Mouse (Mus musculus): Measurements from ENCODE around the gene Arhgef25. TPM values are rescaled to one million over a fixed set of nuclear protein-coding genes. Genes with fewer than 3 reads are reported as not detected.
A peak's percentile ranks its signal among the peaks of the same experiment; 100 is the strongest.

Gene Arhgef25
- polyA plus RNA-seq (2014; fragmentation: Nextera tagmentation; extraction: Ambion mirVana) = 24.2 and 31.0 TPM in 2 replicates

DNA sequence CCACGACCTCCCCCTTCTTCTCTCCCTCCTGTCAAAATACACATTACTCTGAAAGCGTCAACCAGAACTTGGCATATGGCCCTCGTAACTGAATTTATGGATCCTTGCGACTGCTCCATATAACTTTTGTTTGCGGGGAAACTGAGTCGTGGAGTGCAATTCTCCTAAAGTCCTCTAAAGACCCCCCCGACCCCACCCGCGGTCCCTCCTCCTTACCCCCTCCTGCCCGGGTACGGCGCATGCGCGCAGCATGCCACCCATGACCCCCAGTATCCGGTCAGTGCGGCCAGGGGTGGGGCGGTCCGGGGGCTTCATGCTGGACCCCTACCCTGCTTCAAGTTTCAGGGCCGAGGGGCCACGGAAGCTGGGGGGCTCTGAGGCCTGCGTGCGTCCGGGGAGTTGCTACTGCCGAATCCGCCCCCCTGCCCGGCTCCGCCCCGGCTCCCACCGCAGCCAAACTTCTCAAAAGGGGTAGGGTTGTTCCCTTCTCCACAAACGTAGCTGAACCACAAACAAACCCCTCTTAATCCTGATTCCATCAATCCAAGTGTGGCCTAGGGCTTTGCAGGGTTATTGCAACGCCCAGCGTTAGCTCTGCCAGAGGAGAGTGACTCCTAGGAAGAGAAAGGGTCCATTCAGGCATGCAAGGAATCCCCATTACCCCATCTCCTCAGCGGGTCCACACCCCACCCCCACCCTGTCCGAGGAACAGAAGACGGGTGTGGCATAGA, at the start of gene Arhgef25:
Gene Arhgef25 (minus strand): TSS at position 433 of the 731 bp plus-strand sequence.
- Histone ChIP-seq H3K9ac (replicated peaks; ENCODE audit: low read depth, low read length) (peak within 1 kb of the TSS; percentile 69), H3K9me3 (ENCODE audit: control insufficient read depth, low read length) (no peaks in the 10 kb centered on the region), H3K36me3 (ENCODE audit: control insufficient read depth, insufficient read depth, low read length) (peaks cover 11% of the 10 kb centered on the region; the same call in 1 of the 2 replicates), H3K4me1 (ENCODE audit: control insufficient read depth, insufficient read depth, low read length) (peaks cover 30% of the 10 kb centered on the region), H3K4me2 (ENCODE audit: low read depth, low read length) (peak within 1 kb of the TSS; percentile 85), H3K27me3 (ENCODE audit: control insufficient read depth, insufficient read depth, low read length) (no peaks in the 10 kb centered on the region), H3K4me3 (ENCODE audit: low read depth, low read length) (peak within 1 kb of the TSS; percentile 45), H3K27ac (ENCODE audit: low read depth, low read length) (peak within 1 kb of the TSS; percentile 60)
- ATAC-seq (ENCODE audit: low read depth) = no peak
- WGBS = 3% methylated on average over 35 of the region's 35 CpGs

- H3K4me1 ChIP-seq (ENCODE audit: control insufficient read depth, insufficient read depth, low read length) = no peaks in the 10 kb centered on the region
- H3K4me2 ChIP-seq (ENCODE audit: low read depth, low read length) = no peak overlapping the region
- no peak overlapping the region for H3K27ac ChIP-seq (ENCODE audit: low read depth, low read length)
- no peaks in the 10 kb centered on the region for H3K27me3 ChIP-seq (ENCODE audit: control insufficient read depth, insufficient read depth, low read length)
- H3K9ac ChIP-seq (replicated peaks; ENCODE audit: low read depth, low read length) = no peak overlapping the region
- WGBS = 70% methylated on average over 18 of the region's 18 CpGs
- H3K9me3 ChIP-seq (ENCODE audit: control insufficient read depth, low read length) = no peaks in the 10 kb centered on the region
- peaks cover 68% of the 10 kb centered on the region for H3K36me3 ChIP-seq (ENCODE audit: control insufficient read depth, insufficient read depth, low read length)
- no peak for ATAC-seq (ENCODE audit: low read depth)
- H3K4me3 ChIP-seq (ENCODE audit: low read depth, low read length) = no peak overlapping the region
Measured at GRCm38 (mm10) chr10:127238241-127238824, 48.5 kb upstream of the Arhgef25 start.

DNA sequence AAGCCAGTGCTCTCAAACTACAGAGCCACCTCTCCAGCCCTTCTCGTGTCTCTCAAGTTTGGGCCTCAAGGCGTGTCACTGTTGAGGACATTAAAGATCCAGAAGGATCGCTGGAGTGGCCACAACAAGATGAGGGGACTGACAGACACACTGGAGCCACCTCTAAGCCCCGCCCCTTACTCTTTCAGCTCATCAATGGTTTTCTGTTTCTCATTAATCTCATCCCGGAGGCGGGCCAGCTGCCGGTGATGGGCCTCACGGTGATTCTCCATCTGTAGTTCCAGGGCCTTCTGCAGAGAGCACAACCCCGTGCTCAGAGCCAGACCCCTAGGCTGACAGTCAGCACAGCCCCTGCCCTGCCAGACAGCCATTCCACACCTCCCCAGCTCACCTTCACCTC, 46.7 kb upstream of the Arhgef25 start:
- Histone ChIP-seq H3K4me3 (ENCODE audit: low read depth, low read length) (no peak overlapping the region), H3K9ac (replicated peaks; ENCODE audit: low read depth, low read length) (no peak overlapping the region), H3K27ac (ENCODE audit: low read depth, low read length) (no peak overlapping the region), H3K36me3 (ENCODE audit: control insufficient read depth, insufficient read depth, low read length) (peaks cover 59% of the 10 kb centered on the region), H3K9me3 (ENCODE audit: control insufficient read depth, low read length) (no peaks in the 10 kb centered on the region), H3K4me2 (ENCODE audit: low read depth, low read length) (no peak overlapping the region), H3K27me3 (ENCODE audit: control insufficient read depth, insufficient read depth, low read length) (no peaks in the 10 kb centered on the region), H3K4me1 (ENCODE audit: control insufficient read depth, insufficient read depth, low read length) (no peaks in the 10 kb centered on the region)
- no peak for ATAC-seq (ENCODE audit: low read depth)
- 46% methylated on average over 9 of the region's 9 CpGs for WGBS

DNA sequence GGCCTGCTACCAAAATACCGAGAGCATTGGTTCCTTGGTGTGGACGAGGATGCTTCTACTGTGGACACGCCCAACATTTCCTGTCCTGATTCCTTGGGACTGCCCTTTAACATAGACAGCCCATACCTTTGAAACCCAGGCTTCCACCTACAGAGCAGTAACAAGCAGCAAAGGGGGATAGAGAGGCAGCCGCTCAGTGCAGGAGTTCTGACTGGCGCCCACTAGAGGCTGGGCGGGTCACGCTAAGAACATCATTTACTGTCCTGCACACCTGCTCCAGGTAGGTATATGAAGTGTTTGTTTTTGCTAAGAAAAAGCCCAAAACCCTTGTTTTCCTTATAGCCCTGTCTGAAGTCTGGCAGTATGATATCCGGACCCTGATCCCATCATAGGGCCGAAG, 43.3 kb upstream of the Arhgef25 start:
- Histone ChIP-seq H3K36me3 (ENCODE audit: control insufficient read depth, insufficient read depth, low read length) (peaks cover 56% of the 10 kb centered on the region), H3K9ac (replicated peaks; ENCODE audit: low read depth, low read length) (no peak overlapping the region), H3K27me3 (ENCODE audit: control insufficient read depth, insufficient read depth, low read length) (no peaks in the 10 kb centered on the region), H3K4me3 (ENCODE audit: low read depth, low read length) (no peak overlapping the region), H3K27ac (ENCODE audit: low read depth, low read length) (no peak overlapping the region), H3K4me1 (ENCODE audit: control insufficient read depth, insufficient read depth, low read length) (no peaks in the 10 kb centered on the region), H3K4me2 (ENCODE audit: low read depth, low read length) (no peak overlapping the region), H3K9me3 (ENCODE audit: control insufficient read depth, low read length) (no peaks in the 10 kb centered on the region)
- 85% methylated on average over 9 of the region's 9 CpGs for WGBS
- no peak for ATAC-seq (ENCODE audit: low read depth)

- WGBS = 84% methylated on average over 14 of the region's 14 CpGs
- H3K9ac ChIP-seq (replicated peaks; ENCODE audit: low read depth, low read length) = no peak overlapping the region
- no peaks in the 10 kb centered on the region for H3K9me3 ChIP-seq (ENCODE audit: control insufficient read depth, low read length)
- no peak overlapping the region for H3K27ac ChIP-seq (ENCODE audit: low read depth, low read length)
- no peaks in the 10 kb centered on the region for H3K4me1 ChIP-seq (ENCODE audit: control insufficient read depth, insufficient read depth, low read length)
- no peaks in the 10 kb centered on the region for H3K27me3 ChIP-seq (ENCODE audit: control insufficient read depth, insufficient read depth, low read length)
- ATAC-seq (ENCODE audit: low read depth) = no peak
- H3K4me3 ChIP-seq (ENCODE audit: low read depth, low read length) = no peak overlapping the region
- H3K36me3 ChIP-seq (ENCODE audit: control insufficient read depth, insufficient read depth, low read length) = peaks cover 52% of the 10 kb centered on the region
- no peak overlapping the region for H3K4me2 ChIP-seq (ENCODE audit: low read depth, low read length)
Measured at GRCm38 (mm10) chr10:127231741-127232140, 41.9 kb upstream of the Arhgef25 start.

GRCm38 (mm10) chr10:127230693-127231092, 40.8 kb upstream of the Arhgef25 start:
- 93% methylated on average over 12 of the region's 12 CpGs for WGBS
- Histone ChIP-seq H3K4me2 (ENCODE audit: low read depth, low read length) (no peak overlapping the region), H3K27ac (ENCODE audit: low read depth, low read length) (no peak overlapping the region), H3K27me3 (ENCODE audit: control insufficient read depth, insufficient read depth, low read length) (no peaks in the 10 kb centered on the region), H3K4me3 (ENCODE audit: low read depth, low read length) (no peak overlapping the region), H3K9me3 (ENCODE audit: control insufficient read depth, low read length) (no peaks in the 10 kb centered on the region), H3K36me3 (ENCODE audit: control insufficient read depth, insufficient read depth, low read length) (peaks cover 52% of the 10 kb centered on the region), H3K4me1 (ENCODE audit: control insufficient read depth, insufficient read depth, low read length) (no peaks in the 10 kb centered on the region), H3K9ac (replicated peaks; ENCODE audit: low read depth, low read length) (no peak overlapping the region)
- no peak for ATAC-seq (ENCODE audit: low read depth)

GRCm38 (mm10) chr10:127228897-127229296, 39.0 kb upstream of the Arhgef25 start:
- ATAC-seq (ENCODE audit: low read depth) = no peak; the same call in 1 of the 2 replicates
- Histone ChIP-seq H3K9me3 (ENCODE audit: control insufficient read depth, low read length) (no peaks in the 10 kb centered on the region), H3K4me2 (ENCODE audit: low read depth, low read length) (no peak overlapping the region), H3K9ac (replicated peaks; ENCODE audit: low read depth, low read length) (no peak overlapping the region), H3K4me3 (ENCODE audit: low read depth, low read length) (no peak overlapping the region), H3K36me3 (ENCODE audit: control insufficient read depth, insufficient read depth, low read length) (peaks cover 50% of the 10 kb centered on the region), H3K27ac (ENCODE audit: low read depth, low read length) (no peak overlapping the region), H3K27me3 (ENCODE audit: control insufficient read depth, insufficient read depth, low read length) (no peaks in the 10 kb centered on the region), H3K4me1 (ENCODE audit: control insufficient read depth, insufficient read depth, low read length) (no peaks in the 10 kb centered on the region)
- 16% methylated on average over 4 of the region's 4 CpGs for WGBS

DNA sequence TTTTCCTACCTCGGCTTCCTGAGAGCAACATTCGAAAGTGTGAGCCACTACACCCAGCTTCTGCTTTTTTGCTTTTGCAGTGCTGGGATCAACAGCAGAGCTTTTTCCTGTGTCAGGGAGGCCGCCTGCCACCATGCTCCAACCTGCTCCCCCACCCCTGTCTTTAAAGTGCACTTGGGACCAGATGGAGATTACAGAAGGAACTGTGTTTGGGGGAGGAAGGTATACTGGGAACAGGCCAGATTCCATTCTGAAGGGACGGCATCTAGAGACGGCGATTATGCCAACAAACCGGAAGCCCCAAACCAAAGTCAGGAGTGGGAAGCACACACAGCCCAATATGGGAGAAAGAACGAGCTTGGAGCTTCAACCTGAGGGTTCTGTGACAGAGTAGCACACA, 37.3 kb upstream of the Arhgef25 start:
- Histone ChIP-seq H3K36me3 (ENCODE audit: control insufficient read depth, insufficient read depth, low read length) (peaks cover 43% of the 10 kb centered on the region), H3K27ac (ENCODE audit: low read depth, low read length) (no peak overlapping the region), H3K9me3 (ENCODE audit: control insufficient read depth, low read length) (no peaks in the 10 kb centered on the region), H3K9ac (replicated peaks; ENCODE audit: low read depth, low read length) (no peak overlapping the region), H3K4me3 (ENCODE audit: low read depth, low read length) (no peak overlapping the region), H3K4me1 (ENCODE audit: control insufficient read depth, insufficient read depth, low read length) (no peaks in the 10 kb centered on the region), H3K4me2 (ENCODE audit: low read depth, low read length) (no peak overlapping the region), H3K27me3 (ENCODE audit: control insufficient read depth, insufficient read depth, low read length) (no peaks in the 10 kb centered on the region)
- WGBS = 88% methylated on average over 8 of the region's 8 CpGs
- no peak for ATAC-seq (ENCODE audit: low read depth)

DNA sequence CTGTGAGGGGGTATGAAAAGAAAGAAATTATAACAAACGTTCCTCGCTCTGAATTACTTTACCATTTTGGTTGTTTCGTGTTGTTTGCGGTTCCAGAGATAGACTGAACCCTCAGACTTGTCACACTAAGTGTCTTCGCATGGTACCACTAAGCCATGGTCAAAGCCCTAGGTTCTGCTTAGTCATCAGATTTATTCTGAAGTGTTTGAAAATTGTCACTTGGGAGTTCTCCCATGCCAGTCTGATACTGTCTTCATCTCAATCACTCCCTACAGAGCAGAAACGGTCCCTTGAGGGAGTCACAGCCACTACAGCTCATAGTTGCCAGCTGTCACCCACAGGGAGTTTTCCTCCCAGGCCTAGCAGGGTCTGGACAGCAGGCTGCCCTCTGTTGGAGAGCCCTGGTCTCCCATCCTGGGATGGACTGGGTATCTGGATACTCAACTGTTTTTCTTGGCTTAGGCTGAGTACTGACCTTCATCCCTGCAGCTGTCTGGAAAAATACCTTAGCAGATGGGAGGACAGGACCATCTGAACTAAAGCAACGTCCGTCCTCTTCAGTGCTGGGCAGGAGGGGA, 36.5 kb upstream of the Arhgef25 start:
- H3K9me3 ChIP-seq (ENCODE audit: control insufficient read depth, low read length) = no peaks in the 10 kb centered on the region
- H3K4me1 ChIP-seq (ENCODE audit: control insufficient read depth, insufficient read depth, low read length) = no peaks in the 10 kb centered on the region
- H3K9ac ChIP-seq (replicated peaks; ENCODE audit: low read depth, low read length) = no peak overlapping the region
- H3K4me3 ChIP-seq (ENCODE audit: low read depth, low read length) = no peak overlapping the region
- no peak for ATAC-seq (ENCODE audit: low read depth)
- H3K36me3 ChIP-seq (ENCODE audit: control insufficient read depth, insufficient read depth, low read length) = peaks cover 38% of the 10 kb centered on the region
- no peak overlapping the region for H3K27ac ChIP-seq (ENCODE audit: low read depth, low read length)
- no peak overlapping the region for H3K4me2 ChIP-seq (ENCODE audit: low read depth, low read length)
- H3K27me3 ChIP-seq (ENCODE audit: control insufficient read depth, insufficient read depth, low read length) = no peaks in the 10 kb centered on the region
- WGBS = 65% methylated on average over 8 of the region's 8 CpGs
